In the genomic region with DNA sequence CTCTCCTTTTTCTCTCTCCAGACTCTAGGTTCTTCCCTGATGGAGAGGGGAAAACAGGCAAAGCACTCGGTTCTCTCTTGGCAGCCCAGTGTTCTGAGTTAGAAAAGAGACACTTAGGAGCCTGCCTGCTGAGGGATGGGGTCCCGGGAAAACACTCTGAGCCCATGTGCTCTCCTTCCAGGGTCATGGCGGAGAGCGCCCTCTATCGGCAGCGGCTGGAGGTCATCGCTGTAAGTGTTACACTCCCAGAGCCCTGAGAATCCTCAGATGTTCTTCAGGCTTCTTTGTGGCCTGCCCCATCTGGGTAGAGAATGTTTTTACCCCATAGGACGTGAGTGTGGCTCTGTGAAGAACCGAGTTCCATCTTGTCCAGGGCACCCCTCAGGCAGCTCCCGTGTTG, we compare ENCODE assay signal across 8 mouse cellular contexts. TPM values are rescaled to one million over a fixed set of nuclear protein-coding genes. Genes with fewer than 3 reads are reported as not detected.
DNase-seq lines count a peak whose midpoint lies in the region; ATAC-seq and TF ChIP-seq lines count a peak whose summit lies in the region.

No protein-coding gene starts in this region.

- no peak overlapping the region for H3K4me2 ChIP-seq in midbrain, embryonic 14.5 days (ENCODE audit: low read length)
- no peak overlapping the region for H3K4me2 ChIP-seq in midbrain, embryonic 15.5 days

- ATAC-seq in midbrain, embryonic 14.5 days (ENCODE audit: low FRiP score, low TSS enrichment), result no peak
- ATAC-seq in midbrain, embryonic 15.5 days (replicated peaks), result no peak

- peak; percentile 90 for DNase-seq in embryo, embryonic 10 days (ENCODE audit: low spot score)
- no peak for DNase-seq in embryo, embryonic 9.5 days (ENCODE audit: extremely low spot score)
- DNase-seq in midbrain, embryonic 14.5 days, result peak; percentile 54
- DNase-seq in kidney, postnatal 10 days, result peak; percentile 85
- no peak for DNase-seq in layer of hippocampus, adult 9-10 months (ENCODE audit: low spot score)

- no peaks in the 10 kb centered on the region for H3K36me3 ChIP-seq in midbrain, embryonic 14.5 days (ENCODE audit: control insufficient read depth, insufficient read depth, low read length)
- H3K36me3 ChIP-seq in midbrain, embryonic 15.5 days (replicated peaks), result no peaks in the 10 kb centered on the region
- H3K36me3 ChIP-seq in small intestine, adult 2 months (ENCODE audit: control insufficient read depth, insufficient read depth, low read length), result no peaks in the 10 kb centered on the region

- H3K27me3 ChIP-seq in midbrain, embryonic 14.5 days (ENCODE audit: control insufficient read depth, insufficient read depth, low read length), result peaks cover 18% of the 10 kb centered on the region; the same call in 1 of the 2 replicates
- H3K27me3 ChIP-seq in midbrain, embryonic 15.5 days (replicated peaks), result peaks cover 39% of the 10 kb centered on the region
- H3K27me3 ChIP-seq in small intestine, adult 2 months (ENCODE audit: control insufficient read depth, insufficient read depth, low read length), result peaks cover 17% of the 10 kb centered on the region

- H3K27ac ChIP-seq in midbrain, embryonic 14.5 days (replicated peaks; ENCODE audit: low read depth, low read length), result no peak overlapping the region
- H3K27ac ChIP-seq in midbrain, embryonic 15.5 days, result no peak overlapping the region
- no peak overlapping the region for H3K27ac ChIP-seq in cortical plate, adult 2 months (ENCODE audit: insufficient read depth, low read length)
- H3K27ac ChIP-seq in small intestine, adult 2 months (ENCODE audit: insufficient read depth, low read depth, low read length), result no peak overlapping the region

- 0 out of 2 replicates have a peak, but pooled peaks cover 7% of the 10 kb centered on the region for H3K4me1 ChIP-seq in midbrain, embryonic 14.5 days (ENCODE audit: control insufficient read depth, insufficient read depth, low read length)
- peaks cover 12% of the 10 kb centered on the region; the same call in 1 of the 2 replicates for H3K4me1 ChIP-seq in midbrain, embryonic 15.5 days
- no peaks in the 10 kb centered on the region for H3K4me1 ChIP-seq in cortical plate, adult 2 months (ENCODE audit: control insufficient read depth, insufficient read depth, low read length)
- peaks cover 9% of the 10 kb centered on the region for H3K4me1 ChIP-seq in small intestine, adult 2 months (ENCODE audit: control insufficient read depth, insufficient read depth, insufficient read length, low read length)

- H3K4me3 ChIP-seq in midbrain, embryonic 14.5 days (replicated peaks; ENCODE audit: low read depth, low read length), result no peak overlapping the region
- H3K4me3 ChIP-seq in midbrain, embryonic 15.5 days, result no peak overlapping the region
- H3K4me3 ChIP-seq in cortical plate, adult 2 months (ENCODE audit: insufficient read depth, low read length), result no peak overlapping the region
- H3K4me3 ChIP-seq in small intestine, adult 2 months (ENCODE audit: low read depth, low read length), result no peak overlapping the region

- peak; percentile 32; the same call in 1 of the 2 replicates for TF ChIP-seq CTCF in cortical plate, adult 2 months (IDR thresholded peaks at IDR 0.05; ENCODE audit: extremely low read depth, insufficient read depth, low read length)
- peak; percentile 67; the same call in 1 of the 2 replicates for TF ChIP-seq CTCF in small intestine, adult 2 months (IDR thresholded peaks at IDR 0.05; ENCODE audit: extremely low read depth, insufficient read length, insufficient replicate concordance, low read depth, low read length)

- no peak for TF ChIP-seq POLR2A in cortical plate, adult 2 months (IDR thresholded peaks at IDR 0.05; ENCODE audit: extremely low read depth, insufficient read depth, low read length)
- TF ChIP-seq POLR2A in small intestine, adult 2 months (IDR thresholded peaks at IDR 0.05; ENCODE audit: low read depth, low read length), result no peak

- H3K9me3 ChIP-seq in midbrain, embryonic 14.5 days (ENCODE audit: control insufficient read depth, low read length), result no peaks in the 10 kb centered on the region
- H3K9me3 ChIP-seq in midbrain, embryonic 15.5 days, result no peaks in the 10 kb centered on the region

- no peak overlapping the region for H3K9ac ChIP-seq in midbrain, embryonic 14.5 days (replicated peaks; ENCODE audit: low read length)
- H3K9ac ChIP-seq in midbrain, embryonic 15.5 days, result no peak overlapping the region

- WGBS in midbrain, embryonic 14.5 days, result 12% methylated on average over 10 of the region's 10 CpGs
- WGBS in midbrain, embryonic 15.5 days, result 13% methylated on average over 10 of the region's 10 CpGs
- WGBS in small intestine, adult 2 months, result 20% methylated on average over 10 of the region's 10 CpGs

RNA-seq across cellular contexts. Expression of a gene that starts 2.9 kb away (rescaled TPM):
- 0.65 and 0.87 TPM in 2 replicates for polyA plus RNA-seq in midbrain, embryonic 14.5 days (2014; fragmentation: Nextera tagmentation; extraction: Ambion mirVana)
- 2.6 and 2.8 TPM in 2 replicates for polyA plus RNA-seq in midbrain, embryonic 15.5 days (2015; fragmentation: Nextera tagmentation; extraction: Ambion mirVana)
- polyA plus RNA-seq in cortical plate, adult 2 months (2012; rRNA removed), result 2.4 and 2.5 TPM in 2 replicates
- polyA plus RNA-seq in small intestine, adult 2 months (2012; rRNA removed), result 0.11 and 0.15 TPM in 2 replicates

RNA-seq across cellular contexts. Expression of a gene that starts 12.2 kb away (rescaled TPM):
- 0.94 TPM in 1 of 2 replicates, not detected in the other for polyA plus RNA-seq in midbrain, embryonic 14.5 days (2014; fragmentation: Nextera tagmentation; extraction: Ambion mirVana)
- polyA plus RNA-seq in midbrain, embryonic 15.5 days (2015; fragmentation: Nextera tagmentation; extraction: Ambion mirVana), result 0.26 and 0.39 TPM in 2 replicates
- polyA plus RNA-seq in cortical plate, adult 2 months (2012; rRNA removed), result 0.87 and 1.4 TPM in 2 replicates
- 9.1 and 13.5 TPM in 2 replicates for polyA plus RNA-seq in small intestine, adult 2 months (2012; rRNA removed)

RNA-seq across cellular contexts. Expression of a gene that starts 18.2 kb away (rescaled TPM):
- polyA plus RNA-seq in midbrain, embryonic 14.5 days (2014; fragmentation: Nextera tagmentation; extraction: Ambion mirVana), result 0.16 and 0.33 TPM in 2 replicates
- polyA plus RNA-seq in midbrain, embryonic 15.5 days (2015; fragmentation: Nextera tagmentation; extraction: Ambion mirVana), result 0.58 and 0.68 TPM in 2 replicates
- 0.33 and 0.40 TPM in 2 replicates for polyA plus RNA-seq in cortical plate, adult 2 months (2012; rRNA removed)
- 2.3 and 5.5 TPM in 2 replicates for polyA plus RNA-seq in small intestine, adult 2 months (2012; rRNA removed)

RNA-seq across cellular contexts. Expression of a gene that starts 20.6 kb away (rescaled TPM):
- polyA plus RNA-seq in midbrain, embryonic 14.5 days (2014; fragmentation: Nextera tagmentation; extraction: Ambion mirVana), result 1.2 TPM in 1 of 2 replicates, not detected in the other
- polyA plus RNA-seq in midbrain, embryonic 15.5 days (2015; fragmentation: Nextera tagmentation; extraction: Ambion mirVana), result 0.48 and 1.3 TPM in 2 replicates
- not detected in 2 replicates for polyA plus RNA-seq in cortical plate, adult 2 months (2012; rRNA removed)
- 0.96 and 0.99 TPM in 2 replicates for polyA plus RNA-seq in small intestine, adult 2 months (2012; rRNA removed)

RNA-seq across cellular contexts. Expression of a gene that starts 22.9 kb away (rescaled TPM):
- polyA plus RNA-seq in midbrain, embryonic 14.5 days (2014; fragmentation: Nextera tagmentation; extraction: Ambion mirVana), result 0.53 and 0.89 TPM in 2 replicates
- polyA plus RNA-seq in midbrain, embryonic 15.5 days (2015; fragmentation: Nextera tagmentation; extraction: Ambion mirVana), result 0.66 and 1.0 TPM in 2 replicates
- 0.13 and 0.21 TPM in 2 replicates for polyA plus RNA-seq in cortical plate, adult 2 months (2012; rRNA removed)
- 0.30 and 0.91 TPM in 2 replicates for polyA plus RNA-seq in small intestine, adult 2 months (2012; rRNA removed)

Comparison
In these comparisons a context has a peak if more than half of its experiments do, and no peak if none do; other contexts are left out.
1. DNase-seq: peak in embryo, embryonic 10 days (single experiment), midbrain, embryonic 14.5 days (single experiment) and kidney, postnatal 10 days (single experiment); none in embryo, embryonic 9.5 days (single experiment) and layer of hippocampus, adult 9-10 months (single experiment).